Mouse (Mus musculus) layer of hippocampus, postnatal 25 days (tissue): ENCODE measurements around the gene Gcnt2. TPM values are rescaled to one million over a fixed set of nuclear protein-coding genes. Genes with fewer than 3 reads are reported as not detected.
"Not testable (repeated sequence)": the region's sequence is repeated elsewhere in the genome, so short reads cannot be mapped to it uniquely, and the experiment has no call there.

Source experiments
- DNase-seq, 2 experiments: peaks; one replicate each; pipeline ENCODE4 v3.0.0; 2022; ENCODE audit warnings: mixed read lengths in 2 of 2, low spot score in 1 of 2; ENCODE audit errors: extremely low spot score in 1 of 2
- total RNA-seq, 2 experiments: library from RNA; stranded (reverse); gene quantifications; 2 replicates each; pipeline ENCODE4 v1.2.3; 2021

The Gcnt2 gene
- total RNA-seq, 2 experiments from 2014 or later: 17.0 to 17.5 TPM

DNA sequence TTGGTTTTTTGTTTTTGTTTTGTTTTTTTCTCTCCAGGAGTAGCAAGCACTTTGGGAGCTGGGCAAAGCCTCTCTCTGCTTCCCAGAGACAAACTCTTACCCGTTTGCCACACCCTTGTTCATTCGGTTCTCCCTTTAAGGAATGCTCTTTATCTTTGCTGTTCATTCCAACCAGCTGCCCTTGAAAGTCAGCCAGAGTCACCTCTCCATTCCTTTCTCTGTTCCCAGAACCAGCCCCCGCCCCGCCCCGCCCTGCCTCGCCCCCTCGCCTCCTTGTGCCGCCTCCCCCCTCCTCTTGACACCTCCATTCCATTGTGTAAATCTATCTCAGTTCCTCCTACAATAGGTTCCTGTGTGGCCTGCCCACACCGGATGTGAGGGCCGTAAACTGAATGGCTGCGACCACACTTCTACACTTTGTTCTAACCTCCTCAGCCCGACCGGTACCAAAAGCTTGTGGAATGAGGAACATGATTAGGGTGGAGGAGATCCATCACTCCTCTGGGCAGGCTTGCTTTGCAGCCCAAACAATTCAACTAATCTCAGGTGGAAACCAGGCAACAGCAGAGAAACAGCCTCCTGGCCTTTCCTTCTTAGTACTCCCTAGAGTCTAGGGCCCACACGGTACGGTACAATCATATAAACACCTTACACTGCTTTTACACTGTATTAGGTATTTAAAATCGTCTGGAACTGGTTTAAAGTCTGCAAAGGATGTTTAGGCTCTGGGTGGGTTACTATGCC, 9.5 kb downstream of the Gcnt2 start:
- DNase-seq: no peak

DNA sequence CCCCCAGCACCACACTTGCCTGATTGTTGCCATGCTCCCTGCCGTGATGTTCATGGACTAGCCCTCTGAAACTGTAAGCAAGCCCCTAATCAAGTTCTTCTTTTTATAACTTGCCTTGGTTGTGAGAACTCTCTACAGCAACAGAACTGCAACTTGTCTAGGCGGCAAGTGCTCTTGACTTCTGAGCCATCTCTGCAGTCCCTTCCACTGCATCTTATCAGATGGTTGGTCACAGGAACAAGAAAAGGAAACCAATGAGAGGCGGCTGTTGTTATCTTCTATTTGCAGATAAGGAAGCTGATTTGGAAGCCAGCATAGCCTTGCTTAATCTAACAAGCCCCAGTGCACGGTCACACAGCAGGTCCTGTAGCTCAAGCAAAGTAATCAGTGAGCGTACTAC, 14.5 kb downstream of the Gcnt2 start:
- DNase-seq: no peak

DNA sequence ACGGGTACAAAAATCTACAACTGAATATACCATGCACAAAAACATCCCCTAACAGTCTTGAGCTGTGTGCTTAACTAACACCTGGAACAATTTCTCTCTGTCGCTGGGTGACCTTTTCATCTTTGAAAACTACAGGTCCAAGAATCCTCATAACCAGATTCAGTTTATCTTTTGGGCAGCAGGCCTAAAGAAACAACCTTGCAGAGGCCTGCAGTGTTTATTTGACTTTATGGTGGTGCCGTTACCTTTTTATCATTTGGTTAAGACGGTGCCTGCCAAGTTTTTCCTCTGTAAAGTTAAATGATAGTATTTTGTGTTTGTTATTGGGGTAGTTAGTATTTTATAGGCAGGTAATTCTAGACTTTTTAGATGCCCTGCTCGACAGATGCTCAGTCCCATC, 15.9 kb downstream of the Gcnt2 start:
- no peak for DNase-seq

DNA sequence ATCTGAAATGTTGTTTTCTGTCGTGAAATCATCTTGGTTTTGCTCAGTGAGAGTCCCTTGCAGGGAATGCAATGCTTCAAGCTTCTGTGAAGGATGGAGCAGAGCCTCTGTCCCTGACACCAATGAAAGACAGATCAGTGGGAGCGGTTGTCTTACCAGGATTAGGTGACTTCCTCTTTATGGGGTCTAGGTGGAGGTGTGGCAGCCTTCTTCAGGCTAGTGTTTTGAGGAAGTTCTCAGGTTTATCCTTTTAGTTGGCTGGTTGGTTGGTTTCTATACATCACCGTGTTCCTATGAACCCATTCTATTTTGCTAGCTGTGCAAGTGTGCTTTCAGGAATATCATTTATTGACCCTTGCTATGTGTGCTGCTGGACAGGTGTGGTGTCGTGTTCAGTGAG, 18.0 kb downstream of the Gcnt2 start:
- no peak for DNase-seq

DNA sequence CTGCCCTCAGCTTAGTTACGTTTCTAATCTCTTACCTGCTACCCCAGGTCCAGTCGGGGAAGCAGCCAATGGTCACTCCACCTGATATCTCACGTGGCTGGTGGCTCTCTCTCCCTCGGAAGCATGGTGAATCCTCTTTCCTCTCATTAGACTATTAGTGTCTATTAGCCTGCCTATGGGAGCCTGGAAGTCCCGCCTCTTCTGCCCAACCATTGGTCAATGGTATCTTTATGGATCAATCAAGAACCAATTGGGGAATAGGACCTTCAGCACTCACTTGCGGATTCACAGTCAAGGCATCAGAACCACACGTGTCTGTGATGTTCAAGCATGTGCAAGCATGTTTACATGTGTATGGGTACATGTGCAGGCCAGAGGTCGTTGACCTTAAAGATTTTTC, 21.0 kb downstream of the Gcnt2 start:
- no peak for DNase-seq

GRCm38 (mm10) chr13:40882606-40883005, 23.1 kb downstream of the Gcnt2 start:
- no peak for DNase-seq

DNA sequence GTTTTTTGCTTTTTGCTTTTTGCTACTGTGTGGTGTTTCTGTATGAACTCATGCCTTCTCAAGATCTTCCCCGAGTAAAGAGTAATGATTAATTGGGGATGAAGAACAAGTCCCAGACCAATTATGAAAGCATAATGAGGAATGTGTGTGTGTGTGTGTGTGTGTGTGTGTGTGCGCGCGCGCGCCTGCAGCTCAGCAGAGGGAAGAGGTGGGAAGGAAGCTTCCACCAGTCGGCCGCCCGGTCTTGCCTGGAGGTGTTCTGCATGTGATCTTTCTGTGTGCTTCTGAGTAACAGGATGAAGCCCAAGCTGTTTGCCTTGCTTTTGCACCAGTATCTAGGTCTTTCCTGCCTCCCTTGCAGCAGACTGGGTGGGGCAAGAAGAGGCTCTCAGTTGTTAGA, 24.3 kb downstream of the Gcnt2 start:
- DNase-seq: no peak

- no peak for DNase-seq
Observed at GRCm38 (mm10) chr13:40884878-40885277, 25.3 kb downstream of the Gcnt2 start.

DNA sequence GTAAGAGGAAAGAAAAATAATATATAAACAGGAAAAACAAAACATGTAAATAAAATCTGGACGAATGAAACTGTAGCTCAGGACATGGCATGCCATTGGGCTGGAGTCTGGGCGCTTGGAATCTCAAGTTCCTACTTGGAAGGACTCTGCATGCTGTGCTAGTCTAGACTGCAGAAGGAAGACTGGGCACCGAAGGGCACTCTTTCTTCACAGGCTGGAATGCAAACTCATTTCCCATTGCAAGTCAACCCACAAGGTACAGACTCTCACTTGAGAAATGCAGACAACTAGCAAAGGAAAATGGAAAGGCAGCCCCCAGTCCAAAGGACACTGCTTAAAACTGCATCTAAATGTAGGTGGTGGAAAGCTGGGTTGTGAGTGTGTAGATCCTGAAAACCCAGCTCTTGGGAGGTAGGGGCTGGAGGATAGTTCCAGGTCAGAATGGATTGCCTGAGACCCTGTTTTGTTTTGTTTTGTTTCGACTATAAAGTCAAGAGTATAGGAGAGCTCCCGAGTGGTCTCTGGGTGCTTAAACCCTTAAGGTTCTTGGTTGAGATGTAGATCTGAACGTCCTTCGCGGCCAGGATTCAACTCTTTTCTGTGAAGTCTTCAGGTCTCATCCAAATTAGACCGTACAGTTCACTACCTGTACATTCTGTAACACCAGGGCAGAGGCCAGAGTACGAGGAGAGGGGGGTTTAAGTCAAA, 26.5 kb downstream of the Gcnt2 start:
- DNase-seq: no peak

DNA sequence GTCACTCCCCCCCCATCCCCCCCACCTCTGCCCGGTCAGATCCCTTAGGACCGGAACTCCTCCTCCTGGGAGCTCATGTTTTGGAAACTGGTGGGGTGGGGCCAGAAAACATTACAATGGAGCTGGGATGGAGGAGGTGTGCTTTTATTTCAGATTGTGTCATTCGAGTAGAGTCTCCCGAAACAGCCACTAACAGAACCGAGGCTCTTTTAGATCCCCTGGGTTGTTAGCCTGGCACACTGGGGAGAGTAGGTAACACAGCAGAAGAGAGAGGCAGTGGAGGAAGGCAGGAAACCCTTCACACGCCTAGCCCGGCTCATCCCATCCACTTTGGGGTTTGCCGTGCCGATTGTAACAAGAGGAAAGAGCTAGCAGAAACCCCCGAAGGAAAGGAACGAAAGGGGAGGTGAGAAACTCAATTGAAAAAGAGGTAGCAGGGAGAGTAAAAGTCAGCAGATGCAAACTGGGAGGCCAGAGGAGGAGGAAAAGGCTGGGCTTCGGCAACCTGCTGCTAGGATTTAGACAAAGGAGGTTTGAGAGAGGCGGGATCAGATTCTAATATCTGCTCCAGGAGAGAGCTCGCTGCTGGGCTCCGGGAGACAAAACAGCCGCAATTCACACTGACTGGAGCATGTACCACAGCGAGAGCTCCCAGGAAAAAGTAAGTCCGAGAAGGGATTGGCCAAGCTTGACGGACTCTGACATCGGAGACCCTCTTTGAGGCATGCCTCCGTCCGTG, 27.3 kb downstream of the Gcnt2 start:
- peak in 1 of 2 experiments; percentile 29 for DNase-seq

DNA sequence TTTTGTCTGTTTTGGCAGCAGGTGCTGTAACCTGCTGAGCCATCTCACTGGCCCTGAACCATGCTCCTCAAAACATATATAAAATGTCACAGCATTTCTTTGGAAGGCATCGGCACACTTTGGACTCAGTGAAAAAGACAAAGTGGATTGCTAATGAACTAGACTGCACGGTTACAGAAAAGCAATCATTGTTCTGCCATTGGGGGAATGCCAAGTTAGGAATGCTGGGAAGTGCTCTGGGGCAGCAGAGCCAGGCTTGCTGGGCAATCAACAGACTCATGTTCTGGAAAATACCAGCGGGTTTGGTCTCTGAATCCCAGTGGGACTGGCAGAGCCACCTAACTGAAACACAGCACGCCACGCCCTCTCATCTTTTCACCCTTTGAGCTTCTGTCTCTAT, 31.0 kb downstream of the Gcnt2 start:
- no peak for DNase-seq

DNA sequence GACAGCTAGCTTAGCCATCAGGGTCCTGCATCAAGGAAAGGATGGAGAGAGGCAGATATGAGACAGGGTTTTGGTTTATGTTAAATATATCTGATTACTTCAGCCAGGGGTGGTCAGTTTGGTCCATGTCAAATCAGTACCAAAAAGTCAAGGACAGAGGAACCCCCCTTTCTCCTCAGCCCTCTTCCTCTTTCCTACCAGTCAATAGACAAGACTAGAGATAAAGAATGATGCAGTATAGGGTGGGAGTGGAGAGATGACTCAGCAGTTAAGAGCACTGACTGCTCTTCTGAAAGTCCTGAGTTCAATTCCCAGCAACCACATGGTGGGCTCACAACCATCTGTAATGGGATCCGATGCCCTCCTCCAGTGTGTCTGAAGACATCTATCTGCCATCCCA, 31.8 kb downstream of the Gcnt2 start:
- DNase-seq: not testable (repeated sequence)

DNA sequence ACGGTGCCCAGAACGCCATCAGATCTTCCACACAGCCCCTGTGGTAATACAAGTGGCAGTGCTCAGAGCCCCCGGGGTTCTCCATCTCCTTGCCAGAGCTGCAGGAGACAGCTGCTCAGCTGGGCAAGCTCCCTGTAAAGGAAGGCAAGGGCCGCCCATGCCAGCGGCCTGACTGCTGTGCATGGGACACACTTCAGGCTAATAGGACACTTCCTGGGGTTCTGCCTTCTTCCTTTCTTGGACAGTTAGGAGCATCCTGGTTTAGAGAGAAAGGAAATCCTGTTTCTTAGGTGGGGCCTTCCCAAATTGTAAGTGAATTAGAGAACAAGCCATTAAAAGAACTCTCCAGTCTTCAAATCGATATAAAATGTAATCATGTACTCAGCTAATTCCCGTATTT, 32.5 kb downstream of the Gcnt2 start:
- DNase-seq: no peak

DNA sequence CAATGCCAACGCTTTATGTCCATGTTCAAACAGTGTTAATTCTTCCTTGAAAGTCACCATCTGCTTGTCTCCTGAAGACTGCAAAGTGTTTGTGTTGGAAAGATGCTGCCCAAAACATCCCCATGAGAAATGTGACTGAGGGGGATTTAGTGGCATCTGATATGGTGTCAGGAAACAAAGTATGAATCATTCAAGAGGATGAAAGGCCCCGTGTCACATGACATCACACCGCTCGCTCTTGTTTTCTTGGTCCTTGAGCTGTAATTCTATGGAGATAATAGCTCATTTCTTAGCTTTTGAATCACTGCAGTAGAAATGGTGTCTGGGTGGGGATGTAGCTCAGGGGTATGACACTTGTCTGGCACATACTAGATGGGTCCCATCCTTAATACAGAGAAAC, 33.0 kb downstream of the Gcnt2 start:
- no peak for DNase-seq

DNA sequence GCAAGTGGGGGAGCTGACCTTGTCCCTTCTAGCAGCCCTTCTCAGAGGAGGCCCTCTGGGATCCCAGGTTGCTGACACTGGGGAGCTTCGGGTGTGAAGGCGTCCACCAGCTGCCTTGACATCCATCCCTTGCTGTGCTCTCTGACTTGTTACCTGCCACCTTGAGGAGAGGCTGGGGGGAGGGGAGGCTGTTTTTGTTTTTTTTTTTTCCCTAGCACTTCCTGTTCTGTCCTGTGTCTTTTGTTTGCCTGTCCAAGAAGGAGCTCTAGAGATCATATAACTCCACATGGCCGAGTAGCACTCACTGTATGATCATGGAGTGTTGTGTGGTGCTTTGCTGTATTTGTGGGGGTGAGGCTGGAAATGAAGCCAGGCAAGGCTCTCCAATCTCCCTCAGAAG, 34.0 kb downstream of the Gcnt2 start:
- DNase-seq: no peak

DNA sequence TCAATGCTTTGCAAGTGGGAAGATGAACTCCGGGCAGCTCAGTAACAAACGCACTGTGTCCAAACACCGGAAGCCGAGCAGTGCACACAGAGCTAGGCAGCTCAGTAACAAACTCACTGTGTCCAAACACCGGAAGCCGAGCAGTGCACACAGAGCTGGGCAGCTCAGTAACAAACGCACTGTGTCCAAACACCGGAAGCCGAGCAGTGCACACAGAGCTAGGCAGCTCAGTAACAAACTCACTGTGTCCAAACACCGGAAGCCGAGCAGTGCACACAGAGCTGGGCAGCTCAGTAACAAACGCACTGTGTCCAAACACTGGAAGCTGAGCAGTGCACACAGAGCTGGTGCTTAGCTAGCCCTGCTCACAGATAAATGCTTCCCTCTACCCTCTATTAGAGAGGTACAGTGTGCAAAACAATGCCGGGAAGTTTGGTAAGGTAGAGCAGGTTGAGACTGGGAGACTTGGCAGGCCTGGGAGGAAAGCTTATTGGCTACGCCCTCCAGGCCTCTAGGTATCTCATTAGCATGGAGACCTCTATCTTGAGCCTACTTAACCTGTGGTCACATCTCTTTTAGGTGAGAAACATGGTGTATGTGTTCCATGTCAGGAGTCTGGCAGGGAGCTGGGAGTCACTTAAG, 38.6 kb downstream of the Gcnt2 start:
- DNase-seq: not testable (repeated sequence)

DNA sequence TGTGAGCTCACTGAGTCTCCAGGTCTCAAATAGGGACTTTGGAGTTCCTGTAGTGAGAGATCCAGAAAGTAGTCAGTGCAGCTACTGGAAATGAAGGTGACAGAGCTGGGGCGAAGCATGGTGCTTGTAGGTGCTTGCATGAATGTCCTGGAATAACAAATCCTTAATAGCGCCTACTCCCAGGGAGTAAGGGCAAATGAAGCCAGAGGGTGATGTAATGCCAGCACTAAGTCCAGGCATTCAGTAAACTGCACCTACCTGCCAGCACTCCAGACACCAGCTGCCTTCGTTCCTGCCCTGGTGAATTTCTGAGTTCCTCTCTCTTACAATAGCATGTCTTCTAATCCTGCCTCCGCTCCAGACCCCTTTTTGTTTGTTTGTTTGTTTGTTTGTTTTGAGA, 39.1 kb downstream of the Gcnt2 start:
- DNase-seq: no peak

DNA sequence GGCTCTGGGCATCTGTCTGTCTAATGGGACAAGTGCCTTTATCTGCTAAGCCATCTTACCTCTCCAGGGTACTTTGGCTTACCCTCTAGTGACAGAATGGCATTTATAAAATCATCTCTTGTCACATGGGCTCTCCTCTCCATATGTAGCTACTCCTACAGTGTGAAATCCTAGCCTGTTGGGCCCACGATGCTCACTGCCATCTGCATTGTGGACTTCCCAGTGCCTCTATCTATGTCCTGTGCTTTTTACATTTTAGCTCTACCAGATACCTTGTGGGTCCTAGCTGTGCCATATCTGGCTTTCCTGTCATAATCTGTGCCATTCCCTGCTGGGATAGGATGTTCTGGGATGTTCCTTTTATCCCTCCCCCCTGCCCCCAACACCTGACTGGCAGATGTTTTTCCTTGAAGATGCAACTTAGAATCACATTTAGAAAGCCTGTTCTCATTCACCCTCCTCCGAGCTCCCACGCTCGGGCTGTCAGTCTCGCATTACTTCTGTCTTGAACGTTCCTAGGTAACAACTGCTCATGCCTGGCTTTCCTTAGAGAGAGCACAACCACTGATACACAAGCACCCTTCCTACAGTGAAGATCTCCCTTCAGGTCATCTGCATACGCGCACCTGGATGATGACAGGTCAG, 39.9 kb downstream of the Gcnt2 start:
- DNase-seq: no peak

GRCm38 (mm10) chr13:40899994-40900970, 40.7 kb downstream of the Gcnt2 start:
- no peak for DNase-seq
